In genomic region chr3:96219191-96219641, GRCm38 (mm10) we compare ENCODE assay signal across 8 mouse cellular contexts. TPM values are rescaled to one million over a fixed set of nuclear protein-coding genes. Genes with fewer than 3 reads are reported as not detected.
DNase-seq lines count a peak whose midpoint lies in the region; ATAC-seq and TF ChIP-seq lines count a peak whose summit lies in the region.

No protein-coding gene starts in this region.

- H3K4me1 ChIP-seq in heart, adult 2 months (ENCODE audit: control insufficient read depth, insufficient read depth, low read length): peaks cover 7% of the 10 kb centered on the region
- peaks cover 34% of the 10 kb centered on the region for H3K4me1 ChIP-seq in heart, embryonic 13.5 days
- H3K4me1 ChIP-seq in stomach, embryonic 16.5 days (ENCODE audit: control insufficient read depth, insufficient read depth, low read length): peaks cover 31% of the 10 kb centered on the region

- intact Hi-C loops in heart, adult 2 months (cut with DNase I): loop anchor here (2.0 to 5.0 kb wide), 2 partner anchors 44 to 152 kb away; no protein-coding TSS in a partner anchor

- no peaks in the 10 kb centered on the region for H3K27me3 ChIP-seq in heart, adult 2 months (ENCODE audit: control insufficient read depth, insufficient read depth, low read length)
- H3K27me3 ChIP-seq in heart, embryonic 13.5 days (replicated peaks): no peaks in the 10 kb centered on the region
- H3K27me3 ChIP-seq in stomach, embryonic 16.5 days (ENCODE audit: control insufficient read depth, insufficient read depth, low read length): no peaks in the 10 kb centered on the region

- no peaks in the 10 kb centered on the region for H3K79me2 ChIP-seq in heart, adult 2 months (replicated peaks; ENCODE audit: control insufficient read depth, insufficient read depth, low read length)

- TF ChIP-seq EP300 in heart, adult 2 months (IDR thresholded peaks at IDR 0.05; ENCODE audit: insufficient read depth, low read depth, low read length): no peak

- TF ChIP-seq CTCF in heart, adult 2 months (IDR thresholded peaks at IDR 0.05): peak; percentile 53

- peak overlapping the region; percentile 57 for H3K4me3 ChIP-seq in heart, adult 2 months
- H3K4me3 ChIP-seq in heart, embryonic 13.5 days: peak overlapping the region; percentile 74
- peak overlapping the region; percentile 50 for H3K4me3 ChIP-seq in stomach, embryonic 16.5 days (replicated peaks; ENCODE audit: low read length)

- TF ChIP-seq POLR2A in heart, adult 2 months (IDR thresholded peaks at IDR 0.05; ENCODE audit: insufficient read depth, low read depth, low read length): no peak; the same call in 1 of the 2 replicates

- H3K9me3 ChIP-seq in heart, embryonic 13.5 days: no peaks in the 10 kb centered on the region
- H3K9me3 ChIP-seq in stomach, embryonic 16.5 days (replicated peaks; ENCODE audit: control insufficient read depth, low read length): no peaks in the 10 kb centered on the region

- peaks cover 2% of the 10 kb centered on the region for H3K36me3 ChIP-seq in heart, adult 2 months (ENCODE audit: control insufficient read depth, insufficient read depth, low read length)
- no peaks in the 10 kb centered on the region for H3K36me3 ChIP-seq in heart, embryonic 13.5 days
- H3K36me3 ChIP-seq in stomach, embryonic 16.5 days (ENCODE audit: control insufficient read depth, insufficient read depth, low read length): no peaks in the 10 kb centered on the region

- H3K4me2 ChIP-seq in heart, embryonic 13.5 days: peak overlapping the region; percentile 82
- H3K4me2 ChIP-seq in stomach, embryonic 16.5 days (ENCODE audit: low read depth, low read length): peak overlapping the region; percentile 82

- peak overlapping the region; percentile 98 for H3K27ac ChIP-seq in heart, adult 2 months
- peak overlapping the region; percentile 98 for H3K27ac ChIP-seq in heart, embryonic 13.5 days (replicated peaks)
- H3K27ac ChIP-seq in stomach, embryonic 16.5 days (ENCODE audit: low read length): peak overlapping the region; percentile 98

- peak overlapping the region; percentile 91 for H3K9ac ChIP-seq in heart, adult 2 months (ENCODE audit: low read depth, low read length)
- H3K9ac ChIP-seq in heart, embryonic 13.5 days: peak overlapping the region; percentile 89
- H3K9ac ChIP-seq in stomach, embryonic 16.5 days (ENCODE audit: low read length): peak overlapping the region; percentile 78

- ATAC-seq in heart, embryonic 13.5 days (ENCODE audit: extremely low read depth, insufficient number of reproducible peaks, low FRiP score, low TSS enrichment): peak; percentile 33; the same call in 1 of the 2 replicates
- ATAC-seq in megakaryocyte-erythroid progenitor cell, adult 5-6 weeks (replicated peaks; ENCODE audit: low FRiP score, low TSS enrichment, poor library complexity, severe bottlenecking): 0 out of 2 replicates have a peak, but pooled peaks have one; percentile 27
- ATAC-seq in stomach, embryonic 16.5 days (ENCODE audit: insufficient read depth, low FRiP score): no peak

- DNase-seq in heart, adult 2 months: peak; percentile 54 to 56
- no peak for DNase-seq in heart, adult 8-10 months (ENCODE audit: low spot score)
- DNase-seq in cerebellum, adult 9-11 months: peak; percentile 62
- peak; percentile 33 to 49 for DNase-seq in kidney, postnatal 4 days
- DNase-seq in urinary bladder, postnatal 36 days (ENCODE audit: low spot score in 2 of 2): no peak

- WGBS in heart, adult 2 months: under 1% methylated on average over 12 of the region's 12 CpGs
- under 1% methylated on average over 12 of the region's 12 CpGs for WGBS in heart, embryonic 13.5 days
- whole genome bisulfite sequencing in stomach, embryonic 16.5 days: under 1% methylated on average over 12 of the region's 12 CpGs

RNA-seq across cellular contexts. Expression of gene Bola1, which starts 0.3 kb away (rescaled TPM):
- total RNA-seq in heart, adult 2 months (2021): 10 to 100 TPM; 22.6 to 28.7 TPM
- 22.3 and 36.0 TPM in 2 replicates for polyA plus RNA-seq in heart, adult 2 months (2012; rRNA removed)
- 10 to 100 TPM; 24.1 to 35.6 (median 29.8) TPM for total RNA-seq in heart, adult 8-10 months (2022)
- polyA plus RNA-seq in heart, embryonic 13.5 days (2015; fragmentation: Nextera tagmentation; extraction: Ambion mirVana): 42.5 and 46.7 TPM in 2 replicates
- 35.9 and 55.4 TPM in 2 replicates for total RNA-seq in megakaryocyte-erythroid progenitor cell, adult 5-6 weeks (2014; fragmentation: Nextera tagmentation)
- 39.3 and 44.8 TPM in 2 replicates for total RNA-seq in megakaryocyte-erythroid progenitor cell, adult 5-6 weeks (2017)
- 46.8 and 50.0 TPM in 2 replicates for polyA plus RNA-seq in stomach, embryonic 16.5 days (2015; fragmentation: Nextera tagmentation; extraction: Ambion mirVana)

RNA-seq across cellular contexts. Expression of gene Hist2h2ab, which starts 0.4 kb away (rescaled TPM):
- total RNA-seq in heart, adult 2 months (2021): 1 to 10 TPM; 1.9 to 2.0 TPM
- polyA plus RNA-seq in heart, adult 2 months (2012; rRNA removed): 0.35 TPM in 1 of 2 replicates, not detected in the other
- 1 to 10 TPM; 1.4 to 3.6 (median 2.9) TPM for total RNA-seq in heart, adult 8-10 months (2022)
- polyA plus RNA-seq in heart, embryonic 13.5 days (2015; fragmentation: Nextera tagmentation; extraction: Ambion mirVana): not detected in 2 replicates
- 13.4 and 16.5 TPM in 2 replicates for total RNA-seq in megakaryocyte-erythroid progenitor cell, adult 5-6 weeks (2014; fragmentation: Nextera tagmentation)
- total RNA-seq in megakaryocyte-erythroid progenitor cell, adult 5-6 weeks (2017): 180 and 196 TPM in 2 replicates
- 0.92 TPM in 1 of 2 replicates, not detected in the other for polyA plus RNA-seq in stomach, embryonic 16.5 days (2015; fragmentation: Nextera tagmentation; extraction: Ambion mirVana)

RNA-seq across cellular contexts. Expression of gene Hist2h2ac, which starts 1.5 kb away (rescaled TPM):
- 10 to 100 TPM; 18.1 to 26.3 TPM for total RNA-seq in heart, adult 2 months (2021)
- 1.3 and 1.5 TPM in 2 replicates for polyA plus RNA-seq in heart, adult 2 months (2012; rRNA removed)
- total RNA-seq in heart, adult 8-10 months (2022): 10 to 100 TPM; 17.5 to 26.5 (median 24.3) TPM
- polyA plus RNA-seq in heart, embryonic 13.5 days (2015; fragmentation: Nextera tagmentation; extraction: Ambion mirVana): 4.5 and 5.0 TPM in 2 replicates
- total RNA-seq in megakaryocyte-erythroid progenitor cell, adult 5-6 weeks (2014; fragmentation: Nextera tagmentation): 68.5 and 103 TPM in 2 replicates
- 2,466 and 2,516 TPM in 2 replicates for total RNA-seq in megakaryocyte-erythroid progenitor cell, adult 5-6 weeks (2017)
- 2.9 and 6.3 TPM in 2 replicates for polyA plus RNA-seq in stomach, embryonic 16.5 days (2015; fragmentation: Nextera tagmentation; extraction: Ambion mirVana)

RNA-seq across cellular contexts. Expression of gene Hist2h2be, which starts 1.7 kb away (rescaled TPM):
- 10 to 100 TPM in 1 of 2 experiments, 1 to 10 TPM in 1; 9.4 to 10.1 TPM for total RNA-seq in heart, adult 2 months (2021)
- polyA plus RNA-seq in heart, adult 2 months (2012; rRNA removed): 6.9 and 11.9 TPM in 2 replicates
- 10 to 100 TPM in 2 of 4 experiments, 1 to 10 TPM in 2; 8.3 to 10.2 (median 9.8) TPM for total RNA-seq in heart, adult 8-10 months (2022)
- 3.6 and 5.0 TPM in 2 replicates for polyA plus RNA-seq in heart, embryonic 13.5 days (2015; fragmentation: Nextera tagmentation; extraction: Ambion mirVana)
- 10.8 and 11.4 TPM in 2 replicates for total RNA-seq in megakaryocyte-erythroid progenitor cell, adult 5-6 weeks (2014; fragmentation: Nextera tagmentation)
- total RNA-seq in megakaryocyte-erythroid progenitor cell, adult 5-6 weeks (2017): 7.4 and 10.0 TPM in 2 replicates
- polyA plus RNA-seq in stomach, embryonic 16.5 days (2015; fragmentation: Nextera tagmentation; extraction: Ambion mirVana): 9.3 and 10.6 TPM in 2 replicates

RNA-seq across cellular contexts. Expression of gene Hist2h3c2, which starts 19.7 kb away (rescaled TPM):
- total RNA-seq in heart, adult 2 months (2021): 1 to 10 TPM; 5.5 to 6.2 TPM
- polyA plus RNA-seq in heart, adult 2 months (2012; rRNA removed): 9.2 and 12.0 TPM in 2 replicates
- 1 to 10 TPM; 4.1 to 8.4 (median 6.8) TPM for total RNA-seq in heart, adult 8-10 months (2022)
- polyA plus RNA-seq in heart, embryonic 13.5 days (2015; fragmentation: Nextera tagmentation; extraction: Ambion mirVana): 3.0 and 4.3 TPM in 2 replicates
- 238 and 244 TPM in 2 replicates for total RNA-seq in megakaryocyte-erythroid progenitor cell, adult 5-6 weeks (2014; fragmentation: Nextera tagmentation)
- total RNA-seq in megakaryocyte-erythroid progenitor cell, adult 5-6 weeks (2017): 41.9 and 280 TPM in 2 replicates
- 2.6 TPM in 1 of 2 replicates, not detected in the other for polyA plus RNA-seq in stomach, embryonic 16.5 days (2015; fragmentation: Nextera tagmentation; extraction: Ambion mirVana)

Comparison
In these comparisons a context has a peak if more than half of its experiments do, and no peak if none do; other contexts are left out.
1. DNase-seq: peak in heart, adult 2 months (2 of 2), cerebellum, adult 9-11 months (single experiment) and kidney, postnatal 4 days (2 of 2); none in heart, adult 8-10 months (single experiment) and urinary bladder, postnatal 36 days (0 of 2).
2. Peak in every context shown above with its lines, with median percentiles within 50 percentile points of each other: H3K27ac ChIP-seq, H3K4me3 ChIP-seq and H3K9ac ChIP-seq.